Mouse (Mus musculus): ENCODE measurements around the gene Adcy3. TPM values are rescaled to one million over a fixed set of nuclear protein-coding genes. Genes with fewer than 3 reads are reported as not detected.

Adcy3 gene
- total RNA-seq, 2 experiments from 2014 or later, result 1.4 to 2.1 TPM

DNA sequence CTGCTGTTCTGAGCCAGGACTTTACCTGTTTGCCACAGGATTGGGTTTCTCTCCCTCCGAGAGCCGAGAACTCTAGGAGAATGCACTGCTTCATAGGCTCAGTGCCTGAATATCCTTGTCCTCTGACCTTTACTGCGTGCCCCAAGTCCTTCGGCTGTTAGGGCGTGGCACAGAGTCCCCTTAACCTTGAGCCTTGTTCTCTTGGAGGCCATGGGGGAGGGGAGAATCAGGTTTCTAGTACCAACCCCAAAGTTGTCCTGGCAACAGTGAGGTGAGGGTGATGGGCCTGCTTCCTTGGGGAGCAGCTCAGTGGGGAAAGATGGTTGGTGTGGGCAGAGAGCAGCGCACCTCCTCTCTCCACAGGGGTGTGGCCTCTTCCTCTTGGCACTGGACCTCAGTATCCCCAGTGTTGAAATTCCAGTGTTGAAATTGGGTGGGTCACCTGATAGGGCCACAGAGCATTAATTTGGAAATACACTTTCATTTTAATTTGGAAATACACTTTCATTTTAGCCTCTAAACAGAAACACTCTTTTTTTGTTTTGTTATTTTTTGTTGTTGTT, 46.8 kb downstream of the Adcy3 start:
- intact Hi-C loops (cut with DNase I), result no loop called here
- DNase-seq, result no peak

DNA sequence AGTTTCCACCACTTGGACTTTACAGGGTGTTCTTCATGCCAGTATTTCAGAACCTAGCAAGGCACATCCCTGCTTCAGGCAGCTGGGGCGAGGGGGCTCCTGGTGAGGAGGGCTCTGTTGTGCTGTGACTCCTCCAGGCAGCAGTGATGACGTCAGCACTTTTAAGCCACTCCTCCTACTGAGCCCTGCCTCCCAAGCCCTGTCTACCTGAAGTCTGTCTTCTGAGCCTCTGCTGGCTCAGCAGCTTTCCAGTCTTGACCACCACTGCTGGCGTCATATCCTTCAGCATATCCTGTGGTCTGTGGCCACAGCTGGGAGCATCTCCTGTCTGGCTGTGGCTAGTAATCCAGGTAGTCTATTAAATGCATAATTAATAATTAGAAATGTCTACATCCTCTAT, 47.6 kb downstream of the Adcy3 start:
- intact Hi-C loops (cut with DNase I), result no loop called here

DNA sequence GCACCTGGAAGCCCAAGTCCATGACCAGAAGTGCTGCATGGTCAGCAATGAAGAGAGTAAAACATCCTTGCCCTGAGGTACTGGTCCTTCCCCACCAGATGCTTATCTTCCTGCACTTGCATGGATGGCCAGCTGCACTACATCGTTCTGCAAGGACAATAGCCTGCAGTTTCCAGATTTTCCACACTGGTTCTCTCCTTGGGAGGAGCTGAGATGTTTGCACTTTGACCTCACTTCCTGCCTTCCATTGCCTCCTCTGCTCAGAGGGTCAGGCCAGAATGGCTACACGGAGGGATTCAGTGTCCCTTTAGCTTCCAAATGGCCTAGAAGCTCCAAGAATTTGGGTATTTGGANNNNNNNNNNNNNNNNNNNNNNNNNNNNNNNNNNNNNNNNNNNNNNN, 51.7 kb downstream of the Adcy3 start:
- intact Hi-C loops (cut with DNase I), result no loop called here
- no peak for DNase-seq

More for the DNA sequence above, 47.6 kb downstream of the Adcy3 start:
- DNase-seq, result peak in 1 of 2 experiments; percentile 4

DNA sequence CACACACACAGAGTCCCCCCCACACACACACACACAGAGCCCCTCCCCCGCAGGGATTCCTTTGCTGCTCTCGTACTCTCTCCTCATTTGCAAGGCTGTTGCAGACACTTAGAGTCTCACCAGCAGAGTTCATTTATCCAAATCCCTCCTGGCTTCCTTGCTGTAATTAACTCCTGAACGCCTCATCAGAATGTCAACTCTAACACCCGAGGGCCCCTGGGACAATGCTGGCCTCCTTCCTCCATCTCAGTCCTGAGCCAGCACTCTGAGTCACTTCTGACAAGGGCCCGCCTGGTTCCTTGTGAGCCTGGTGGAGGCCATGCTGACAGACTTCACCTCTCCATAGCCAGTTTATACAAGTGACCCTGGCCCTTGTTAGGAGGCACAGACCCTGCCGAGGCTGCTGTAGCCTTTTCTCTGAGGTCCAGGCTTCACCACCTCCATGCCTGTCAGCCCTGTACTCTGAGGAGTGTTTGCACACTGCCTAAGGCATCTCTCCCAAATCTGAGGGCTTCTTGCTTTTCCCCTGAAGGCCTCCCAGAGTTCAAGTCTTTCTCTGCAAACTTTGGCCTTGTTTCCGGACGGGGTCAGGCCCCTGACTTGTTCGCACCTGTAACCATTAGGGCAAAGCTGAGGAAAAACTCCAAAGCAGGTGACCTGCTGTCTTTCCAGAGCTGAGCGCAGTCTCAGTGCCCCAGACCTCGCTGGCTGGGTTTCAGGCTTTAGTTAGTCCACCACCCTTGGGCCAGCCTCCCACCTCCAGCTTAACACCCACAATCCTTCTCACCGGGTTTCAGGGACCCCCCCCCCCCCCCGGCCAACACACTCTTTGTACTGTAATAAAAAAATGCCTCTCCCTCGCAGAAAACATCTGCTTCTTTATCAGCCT, 55.5 kb downstream of the Adcy3 start:
- intact Hi-C loops (cut with DNase I), result no loop called here

DNA sequence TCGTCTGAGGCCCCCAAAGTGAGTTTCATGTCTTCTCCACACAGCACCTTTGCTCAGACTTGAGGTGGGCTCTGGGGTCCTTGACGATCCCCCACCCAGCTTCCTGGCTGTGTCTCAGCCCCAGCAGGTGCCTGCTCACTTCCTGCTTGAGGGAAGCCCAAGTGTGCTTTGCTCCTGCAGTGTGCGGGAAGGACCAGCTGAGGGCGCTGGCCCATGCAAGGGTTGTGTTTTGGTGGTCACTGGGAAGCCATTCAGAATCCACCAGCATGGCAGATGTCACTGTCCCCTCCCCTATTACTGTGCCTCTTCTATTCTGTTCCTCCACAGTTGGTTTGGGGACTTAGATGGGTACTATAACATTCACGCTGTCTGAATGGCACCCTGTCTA, 56.2 kb downstream of the Adcy3 start:
- DNase-seq, result no peak
- intact Hi-C loops (cut with DNase I), result no loop called here

More for the DNA sequence above, 55.5 kb downstream of the Adcy3 start:
- peak; percentile 64 to 70 for DNase-seq

DNA sequence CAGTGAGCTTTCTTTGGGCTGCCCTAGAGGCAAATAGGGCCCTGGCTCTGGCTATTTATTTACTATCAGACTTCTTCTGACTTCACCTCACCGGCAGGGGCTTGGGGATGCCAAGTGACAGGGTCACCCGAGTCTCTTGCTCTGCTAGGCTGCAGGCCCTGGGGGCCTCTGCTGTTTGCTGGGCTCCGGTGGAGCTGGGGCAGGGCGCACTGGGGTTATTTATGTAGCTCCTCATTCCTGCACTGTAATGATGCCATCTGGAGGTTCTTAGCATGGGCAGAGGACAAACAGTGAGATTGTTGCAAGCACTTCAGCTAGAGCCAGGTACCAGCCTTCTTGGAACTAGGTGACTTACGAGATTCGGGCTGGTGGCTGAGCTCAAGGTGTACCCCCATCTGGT, 59.6 kb downstream of the Adcy3 start:
- intact Hi-C loops (cut with DNase I), result no loop called here

DNA sequence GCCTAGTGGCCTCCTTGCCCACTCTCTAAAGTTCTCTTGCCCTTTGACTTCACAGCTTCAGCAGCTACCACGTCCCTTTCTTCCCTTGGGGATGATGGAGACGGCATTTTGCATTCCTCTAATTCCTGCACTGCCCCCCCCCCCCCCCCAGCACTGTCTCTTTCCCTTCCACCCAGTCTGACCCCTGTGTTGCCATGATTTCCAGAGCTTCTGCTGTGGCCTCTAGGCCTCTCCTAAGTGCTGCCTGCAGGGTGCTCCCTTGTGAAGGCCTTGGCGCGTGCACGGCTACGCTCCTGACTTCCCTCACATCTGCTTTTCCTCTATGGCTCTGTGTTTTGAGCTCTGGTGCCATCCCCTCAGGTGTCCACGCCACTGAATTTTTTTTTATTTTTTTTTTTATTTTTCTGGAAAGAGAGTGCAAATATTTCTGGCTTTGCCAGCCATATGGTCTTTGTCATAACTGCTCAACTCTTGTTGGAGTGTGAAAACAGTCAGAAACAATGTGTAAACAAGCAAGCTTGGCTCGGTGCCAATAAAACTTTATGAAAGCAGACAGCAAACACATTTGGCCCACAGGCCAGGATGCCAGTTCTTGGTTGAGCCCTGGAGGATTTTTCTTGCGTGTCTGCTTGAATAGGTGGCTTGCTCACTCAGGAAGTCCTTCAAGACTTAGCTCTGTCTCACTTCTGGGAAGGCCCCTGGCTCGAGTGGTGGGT, 60.3 kb downstream of the Adcy3 start:
- no peak for DNase-seq
- intact Hi-C loops (cut with DNase I), result no loop called here

More for the DNA sequence above, 59.6 kb downstream of the Adcy3 start:
- no peak for DNase-seq

DNA sequence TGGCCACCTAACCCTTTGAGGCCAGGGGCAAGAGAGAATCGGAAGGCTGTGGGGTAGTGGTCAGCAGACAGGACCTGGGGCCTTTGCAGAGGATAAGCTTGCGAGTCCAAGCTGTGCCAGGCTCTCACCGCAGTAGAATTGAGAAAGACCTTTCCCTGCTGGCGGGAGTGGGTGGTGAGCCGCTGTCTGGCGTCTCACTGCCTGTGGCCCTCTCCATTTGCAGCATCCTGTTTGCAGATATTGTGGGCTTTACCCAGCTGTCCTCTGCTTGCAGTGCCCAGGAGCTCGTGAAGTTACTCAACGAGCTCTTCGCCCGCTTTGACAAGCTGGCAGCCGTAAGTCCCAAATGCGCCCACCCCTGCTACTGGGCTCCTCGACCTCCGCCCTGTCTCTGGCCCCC, 61.7 kb downstream of the Adcy3 start:
- intact Hi-C loops (cut with DNase I), result no loop called here
- DNase-seq, result no peak

DNA sequence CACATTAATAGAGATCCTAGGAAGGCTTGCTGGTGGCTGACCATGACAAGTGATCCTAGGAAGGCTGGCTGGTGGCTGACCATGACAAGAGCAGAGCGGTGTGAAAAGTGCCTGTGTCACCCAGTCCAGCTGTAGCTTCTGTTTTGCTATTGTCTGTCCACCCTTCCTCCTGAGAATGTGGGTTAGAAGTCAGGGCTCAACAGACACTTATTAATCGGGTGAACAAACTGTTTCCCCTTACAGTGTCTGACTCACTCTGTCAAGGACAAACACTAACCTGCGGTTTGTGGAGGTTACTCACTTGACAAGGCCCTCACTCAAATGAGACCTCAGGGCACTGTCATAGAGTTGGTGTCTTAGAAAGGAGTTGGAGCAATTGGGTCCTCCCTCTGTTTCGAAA, 65.8 kb downstream of the Adcy3 start:
- intact Hi-C loops (cut with DNase I), result no loop called here
- DNase-seq, result peak in 1 of 2 experiments; percentile 5

DNA sequence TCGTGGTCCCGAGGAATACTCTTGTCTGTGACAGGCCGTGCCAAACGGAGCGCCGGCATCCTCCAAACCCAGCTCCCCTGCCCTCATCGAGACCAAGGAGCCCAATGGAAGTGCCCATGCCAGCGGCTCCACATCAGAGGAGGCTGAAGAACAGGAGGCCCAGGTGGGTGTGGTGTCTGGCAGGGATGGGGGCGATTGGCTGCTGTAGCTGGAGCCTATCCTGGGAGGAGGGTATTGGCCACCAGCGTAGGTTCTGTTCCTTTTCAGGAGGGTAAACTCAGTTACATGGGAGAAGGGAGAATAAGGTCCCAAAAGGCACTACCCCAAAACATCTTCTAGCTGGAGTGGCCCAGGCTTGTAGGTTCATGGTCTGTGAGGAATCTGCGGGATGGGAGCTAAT, 66.4 kb downstream of the Adcy3 start:
- DNase-seq, result peak in 1 of 2 experiments; percentile 8
- intact Hi-C loops (cut with DNase I), result no loop called here

DNA sequence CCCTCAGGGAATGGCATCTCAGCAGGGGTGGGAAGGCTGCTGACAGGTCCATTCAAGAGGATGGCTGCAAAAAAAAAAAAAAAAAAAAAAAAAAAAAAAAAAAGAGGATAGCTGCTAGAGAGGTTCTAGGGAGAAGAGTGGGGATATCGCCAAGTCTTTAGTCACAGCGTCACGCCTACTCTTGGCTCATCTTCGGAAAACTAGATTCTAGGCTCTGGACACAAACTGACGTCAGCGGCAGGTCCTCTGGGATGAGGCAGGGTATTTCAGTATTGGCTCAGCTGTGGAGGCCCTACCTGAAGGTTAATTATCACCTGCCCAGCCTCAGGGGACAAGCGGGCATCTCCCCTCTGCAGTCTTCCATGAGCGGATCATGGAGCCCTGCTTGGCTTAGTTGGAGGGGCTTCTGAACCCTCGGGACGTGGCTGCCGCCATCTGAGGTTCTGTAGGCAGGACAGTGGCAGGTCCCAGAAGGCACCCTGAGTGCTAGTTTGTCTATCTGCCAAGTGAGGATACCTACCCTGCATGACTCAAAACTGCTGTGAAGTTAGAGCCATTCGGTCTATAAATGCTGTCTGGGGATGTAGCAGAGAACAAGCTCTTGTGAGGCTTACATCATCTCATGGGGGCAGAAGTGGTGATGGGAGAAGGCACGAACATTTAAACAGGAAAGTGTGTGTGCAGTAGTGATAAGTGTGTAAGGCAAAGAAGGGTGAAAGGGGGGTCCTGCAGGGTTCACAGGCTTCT, 68.7 kb downstream of the Adcy3 start:
- DNase-seq, result peak; percentile 63 to 65
- intact Hi-C loops (cut with DNase I), result no loop called here

DNA sequence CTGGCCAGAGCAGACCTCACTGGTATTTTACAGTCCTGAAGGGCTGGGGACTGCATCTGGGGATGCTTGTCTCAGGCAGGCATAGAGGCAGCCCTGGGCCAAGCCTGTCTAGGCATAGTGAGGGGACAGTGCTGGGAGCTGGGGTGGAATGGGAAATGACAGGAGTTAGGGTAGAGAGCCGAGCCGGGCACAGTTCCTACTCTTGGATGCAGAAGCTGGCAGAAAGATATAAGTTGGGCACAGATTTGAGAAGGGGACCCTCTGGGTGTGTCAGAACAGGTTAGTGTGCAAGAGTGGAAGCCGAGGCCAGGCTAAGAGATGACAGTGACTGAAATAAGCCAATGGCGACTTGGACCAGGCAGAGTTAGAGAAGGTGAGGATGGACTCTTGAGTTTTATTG, 69.3 kb downstream of the Adcy3 start:
- intact Hi-C loops (cut with DNase I), result no loop called here
- no peak for DNase-seq

DNA sequence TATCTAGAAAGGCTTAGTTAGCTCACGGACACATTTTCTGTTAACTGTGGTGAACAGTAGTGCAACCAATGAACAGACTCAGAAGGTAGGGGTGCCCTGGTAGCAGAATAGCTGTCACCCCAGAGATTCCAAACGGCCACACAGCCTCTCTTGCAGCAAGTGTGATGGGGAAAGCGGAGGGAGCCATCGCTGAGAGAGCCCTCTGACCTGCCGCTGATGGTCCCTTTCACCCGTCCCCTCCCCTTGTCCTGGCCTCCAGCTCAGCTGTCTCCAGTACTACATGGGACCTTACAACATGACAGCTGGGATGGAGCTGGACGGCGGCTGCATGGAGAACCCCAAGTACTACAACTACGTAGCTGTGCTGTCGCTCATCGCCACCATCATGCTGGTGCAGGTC, 73.2 kb downstream of the Adcy3 start:
- intact Hi-C loops (cut with DNase I), result loop anchor here (5.0 kb wide), 1 partner anchor 279 kb away; no protein-coding TSS in a partner anchor
- DNase-seq, result no peak

DNA sequence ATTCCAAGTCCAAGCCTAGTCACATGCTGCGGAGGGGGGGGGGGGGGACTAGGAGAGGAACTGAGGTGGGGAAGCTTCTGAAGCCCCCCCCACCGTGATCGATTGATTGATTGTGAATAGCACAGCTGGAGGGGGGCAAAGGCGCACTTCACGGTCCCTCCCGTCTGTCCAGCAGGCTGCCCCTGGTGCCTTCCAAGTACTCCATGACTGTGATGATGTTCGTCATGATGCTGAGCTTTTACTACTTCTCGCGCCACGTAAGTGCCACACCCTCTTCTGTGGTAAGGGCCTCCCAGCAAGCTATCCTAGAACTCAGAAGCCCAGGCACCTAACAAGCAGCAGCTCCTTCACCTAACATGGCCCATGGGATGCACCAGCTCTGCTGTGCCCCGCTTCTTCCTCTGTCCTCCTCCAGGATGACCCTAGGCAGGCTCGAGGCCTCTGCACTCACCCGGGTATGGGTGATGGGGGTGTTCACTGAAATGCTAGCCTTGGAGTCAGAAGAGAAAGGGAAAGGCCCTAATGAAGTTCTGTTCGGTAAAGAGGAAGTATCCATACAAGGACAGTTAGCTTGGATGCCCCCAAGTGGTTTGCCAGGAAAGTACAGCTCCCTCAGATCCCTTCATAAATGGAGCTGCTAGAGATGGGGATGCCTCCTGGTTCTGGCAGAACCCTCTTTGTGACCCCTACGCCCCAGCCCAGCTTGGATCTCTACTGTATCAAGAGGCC, 75.7 kb downstream of the Adcy3 start:
- peak in 1 of 2 experiments; percentile 50 for DNase-seq
- intact Hi-C loops (cut with DNase I), result loop anchor here (2.0 to 5.0 kb wide), 2 partner anchors 102 to 281 kb away; no protein-coding TSS in a partner anchor

DNA sequence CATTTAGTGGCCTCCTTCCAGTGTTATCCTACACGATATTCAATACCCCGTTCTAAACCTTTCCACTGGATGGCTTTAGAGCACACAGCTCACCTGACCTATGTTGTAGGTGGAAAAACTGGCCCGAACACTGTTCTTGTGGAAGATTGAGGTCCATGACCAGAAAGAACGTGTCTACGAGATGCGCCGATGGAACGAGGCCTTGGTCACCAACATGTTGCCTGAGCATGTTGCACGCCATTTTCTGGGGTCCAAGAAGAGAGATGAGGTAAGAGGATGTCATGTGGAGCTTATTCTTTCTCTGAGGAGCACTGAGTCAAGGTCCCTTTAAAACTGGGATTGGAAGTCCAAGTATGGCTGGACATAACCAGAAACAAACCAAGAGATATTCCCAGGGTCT, 76.3 kb downstream of the Adcy3 start:
- DNase-seq, result no peak
- intact Hi-C loops (cut with DNase I), result loop anchor here (2.0 to 5.0 kb wide), 2 partner anchors 102 to 282 kb away; no protein-coding TSS in a partner anchor

DNA sequence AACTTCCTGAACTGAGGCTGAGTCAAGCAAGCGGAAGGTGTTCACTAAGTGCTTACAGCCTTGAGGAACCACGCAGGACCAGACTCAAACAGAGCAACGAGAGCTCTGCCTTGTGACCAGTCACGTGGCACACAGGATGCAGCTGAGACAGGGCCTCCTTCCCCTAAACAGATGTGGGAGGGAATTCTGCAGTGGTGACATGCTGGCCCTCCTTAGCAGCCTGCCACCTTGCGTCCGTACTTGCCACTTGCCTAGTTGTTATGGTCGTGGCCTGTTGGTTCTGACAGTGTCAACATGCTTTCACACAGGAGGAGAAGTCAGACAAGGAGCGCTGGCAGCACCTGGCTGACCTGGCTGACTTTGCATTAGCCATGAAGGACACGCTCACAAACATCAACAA, 78.3 kb downstream of the Adcy3 start:
- DNase-seq, result no peak
- intact Hi-C loops (cut with DNase I), result no loop called here

DNA sequence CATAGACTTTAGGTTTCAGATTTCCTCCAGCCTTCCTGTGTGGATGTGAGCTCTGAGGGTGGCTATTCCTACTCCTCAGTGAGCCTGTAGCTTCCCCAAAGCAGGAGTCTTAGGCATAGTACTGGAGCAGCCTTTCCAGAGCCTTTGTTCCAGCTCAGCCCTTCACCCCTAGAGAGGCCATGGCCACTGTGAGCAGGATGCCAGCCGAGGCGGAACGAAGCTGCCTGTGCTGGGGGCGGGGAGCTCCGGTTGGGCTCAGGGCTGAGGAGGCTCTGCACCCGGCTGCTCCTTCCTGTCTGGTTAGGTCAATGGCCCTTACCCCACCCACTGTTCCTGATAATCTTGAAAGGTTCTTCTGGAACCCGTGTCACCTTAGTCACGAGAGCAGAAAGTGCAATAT, 80.0 kb downstream of the Adcy3 start:
- DNase-seq, result no peak
- intact Hi-C loops (cut with DNase I), result no loop called here

DNA sequence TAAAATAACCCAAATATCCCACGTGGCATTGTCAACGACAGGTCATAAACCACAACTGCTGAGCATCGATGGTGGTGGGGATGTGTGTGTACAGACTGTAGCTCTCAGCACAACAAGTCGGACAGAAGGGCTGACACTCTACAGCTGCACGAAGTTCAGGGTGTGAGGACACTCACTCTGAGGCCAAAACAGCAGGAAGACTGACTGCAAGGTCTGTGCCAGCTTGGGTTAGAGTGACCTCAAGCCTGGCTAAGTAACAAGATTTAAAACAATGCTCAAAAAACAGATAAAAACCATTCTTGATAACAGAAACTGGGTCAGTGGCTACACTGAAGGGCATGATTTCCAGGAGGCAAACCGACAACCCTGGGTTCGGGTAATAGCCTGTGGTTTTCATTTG, 97.3 kb downstream of the Adcy3 start:
- intact Hi-C loops (cut with DNase I), result no loop called here
- no peak for DNase-seq

DNA sequence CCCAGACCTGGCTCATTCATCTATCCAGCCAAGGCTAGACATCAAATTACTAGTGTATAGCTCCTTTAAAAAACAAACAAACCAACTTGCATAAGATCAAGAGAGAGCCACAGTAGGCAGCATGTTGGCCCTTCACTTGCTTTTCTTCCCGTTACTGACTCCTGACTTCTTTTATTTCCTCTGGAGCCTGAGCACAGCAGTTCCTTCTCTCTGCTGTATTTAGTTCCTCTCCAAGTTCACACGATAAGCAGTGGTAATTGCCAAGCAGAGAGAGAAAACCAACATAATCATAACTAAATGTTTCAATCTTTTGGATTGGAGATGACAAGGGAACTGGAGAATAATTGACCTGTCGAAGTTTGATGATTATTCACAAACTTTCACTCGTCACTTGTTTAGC, 99.9 kb downstream of the Adcy3 start:
- intact Hi-C loops (cut with DNase I), result no loop called here
- no peak for DNase-seq

Measured in gastrocnemius, postnatal 36 days (tissue).